Mouse (Mus musculus) embryonic facial prominence, embryonic 14.5 days (tissue): Measurements from ENCODE around the gene Osbp. TPM values are rescaled to one million over a fixed set of nuclear protein-coding genes. Genes with fewer than 3 reads are reported as not detected.
A peak's percentile ranks its signal among the peaks of the same experiment; 100 is the strongest.

Experiments used
- ATAC-seq: fragments of 200-750 bp; cut with Nextera tagmentation; 2 replicates; pipeline ENCODE4 v1.8.0; 2017; ENCODE audit warnings: low read depth, moderate number of reproducible peaks, moderate TSS enrichment
- DNase-seq: peaks from one replicate; pipeline ENCODE4 v3.0.0-alpha.2; 2015; ENCODE audit warnings: low spot score
- H3K27ac ChIP-seq: fragments of 300-500 bp; sonication (generic); replicated peaks from 2 replicates; pipeline ENCODE4 v1.5.1; 2014; ENCODE audit warnings: low read depth, mild to moderate bottlenecking, low read length, moderate library complexity
- H3K27me3 ChIP-seq: fragments of 300-500 bp; sonication (generic); replicated peaks from 2 replicates; pipeline ENCODE4 v1.6.1; 2014; ENCODE audit warnings: low read length; ENCODE audit not compliant: control insufficient read depth, insufficient read depth
- H3K36me3 ChIP-seq: fragments of 300-500 bp; sonication (generic); 2 replicates; pipeline ENCODE4 v1.6.1; 2014; ENCODE audit warnings: low read length, mixed read lengths; ENCODE audit not compliant: control insufficient read depth, insufficient read depth
- H3K4me1 ChIP-seq: fragments of 300-500 bp; sonication (generic); 2 replicates; pipeline ENCODE4 v1.6.1; 2014; ENCODE audit warnings: antibody characterized with exemption, low read length; ENCODE audit not compliant: control insufficient read depth, insufficient read depth
- H3K4me2 ChIP-seq: fragments of 300-500 bp; sonication (generic); 2 replicates; pipeline ENCODE4 v1.6.1; 2014; ENCODE audit warnings: low read depth, mild to moderate bottlenecking, low read length, moderate library complexity, mixed read lengths
- H3K4me3 ChIP-seq: fragments of 300-500 bp; sonication (generic); 2 replicates; pipeline ENCODE4 v1.5.1; 2014; ENCODE audit warnings: low read depth, mild to moderate bottlenecking, low read length
- H3K9ac ChIP-seq: fragments of 300-500 bp; sonication (generic); 2 replicates; pipeline ENCODE4 v1.6.1; 2014; ENCODE audit warnings: low read depth, mild to moderate bottlenecking, low read length, moderate library complexity, mixed read lengths
- H3K9me3 ChIP-seq: fragments of 300-500 bp; sonication (generic); 2 replicates; pipeline ENCODE4 v1.6.1; 2016; ENCODE audit warnings: low read length; ENCODE audit not compliant: control insufficient read depth
- WGBS: fragments of 180-500 bp; shearing (Covaris S2); extraction: QIAGEN DNeasy Blood & Tissue Kit; methylation state at CpG from one replicate; pipeline ENCODE4 v1.1.7; 2014; 5-methylcytosine and 5-hydroxymethylcytosine counted together
- microRNA-seq: library from miRNA; unstranded; fragments of <30 nt; microRNA quantifications from one replicate; pipeline ENCODE4, GENCODE M21; 2016; ENCODE audit warnings: borderline number of aligned reads
- polyA plus RNA-seq: library from polyadenylated mRNA; unstranded; fragments of >200 nt; fragmentation: Nextera tagmentation; extraction: Ambion mirVana; gene quantifications from 2 replicates; pipeline ENCODE4 v1.2.1, GENCODE M21; 2014

Gene Osbp
- polyA plus RNA-seq, 1 experiment from 2014 or later = 10.1 TPM

DNA sequence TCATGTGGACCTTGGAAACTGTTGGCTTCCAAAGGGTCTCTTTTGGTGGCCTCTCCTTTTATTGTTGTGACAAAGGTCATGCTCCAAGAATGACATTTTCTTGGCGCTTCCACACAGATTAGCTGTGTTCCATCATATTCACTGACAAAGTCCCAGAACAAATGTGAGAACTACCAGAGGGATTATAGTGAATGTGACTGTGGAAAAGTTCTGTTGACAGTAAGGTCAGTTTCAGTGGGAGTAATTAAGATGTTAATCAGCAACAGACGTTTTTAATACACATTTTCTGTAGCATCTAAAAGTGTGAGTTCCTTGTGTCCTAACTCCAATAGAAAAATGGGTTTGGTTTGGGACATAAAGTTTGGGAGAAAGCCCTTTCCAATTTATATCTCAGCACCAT, 75.5 kb downstream of the Osbp start, which contains the start of gene Olfr1423:
Gene Olfr1423 (minus strand): TSS at position 101 of the 400 bp plus-strand sequence.
- DNase-seq (no peak), ATAC-seq (no peak)
- H3K27ac ChIP-seq = no peak within 1 kb of the TSS
- no peak within 1 kb of the TSS for H3K4me2 ChIP-seq
- no peak within 1 kb of the TSS for H3K4me3 ChIP-seq
- no peaks in the 10 kb centered on the region for H3K27me3 ChIP-seq
- 51% methylated on average over 2 of the region's 2 CpGs for WGBS
- no peaks in the 10 kb centered on the region for H3K9me3 ChIP-seq
- no peak within 1 kb of the TSS for H3K9ac ChIP-seq
- H3K36me3 ChIP-seq = no peaks in the 10 kb centered on the region
- H3K4me1 ChIP-seq = no peaks in the 10 kb centered on the region

DNA sequence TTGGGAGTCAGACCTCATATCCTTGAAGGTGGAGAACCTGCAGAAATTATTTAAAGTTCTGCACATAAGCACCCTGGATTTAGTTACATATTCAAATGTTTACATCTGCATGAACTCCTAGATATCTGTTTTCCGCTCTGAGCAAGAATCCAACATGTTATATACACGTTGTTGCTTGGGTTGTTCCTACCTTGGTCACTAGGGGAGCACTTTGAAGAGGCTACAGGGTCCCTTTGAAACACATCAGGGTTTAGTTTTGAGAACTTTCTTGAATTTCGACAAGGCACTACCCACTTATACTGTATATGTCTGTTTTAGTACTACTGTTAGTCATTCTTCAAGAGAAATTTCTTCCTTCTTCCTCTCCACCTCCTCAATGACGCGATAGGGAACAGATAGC, 77.4 kb downstream of the Osbp start:
- H3K36me3 ChIP-seq = no peaks in the 10 kb centered on the region
- H3K9ac ChIP-seq = no peak overlapping the region
- H3K4me3 ChIP-seq = no peak overlapping the region
- no peaks in the 10 kb centered on the region for H3K27me3 ChIP-seq
- no peaks in the 10 kb centered on the region for H3K9me3 ChIP-seq
- no peaks in the 10 kb centered on the region for H3K4me1 ChIP-seq
- 87% methylated on average over 5 of the region's 5 CpGs for WGBS
- DNase-seq = no peak
- H3K4me2 ChIP-seq = no peak overlapping the region
- ATAC-seq = no peak
- no peak overlapping the region for H3K27ac ChIP-seq

Small RNAs within 50 kb of the gene (microRNA-seq; reads per million reads assigned to microRNA genes)
- gene Mir6994 = 4.1 reads per million, percentile 19 among the genes with 10 or more reads in this experiment

Other genes starting within 250 kb of the Osbp start
- not detected in 2 replicates for gene Gif, start 218.4 kb upstream of the Osbp start, polyA plus RNA-seq
- gene Mrpl16, start 195.6 kb upstream of the Osbp start, polyA plus RNA-seq = 48.9 and 51.9 TPM in 2 replicates
- 8.7 and 8.8 TPM in 2 replicates for gene Stx3, start 146.5 kb upstream of the Osbp start, polyA plus RNA-seq
- not detected in 2 replicates for gene Olfr1417, start 126.7 kb upstream of the Osbp start, polyA plus RNA-seq
- not detected in 2 replicates for gene Olfr1418, start 104.9 kb upstream of the Osbp start, polyA plus RNA-seq
- gene Olfr1419, start 90.8 kb upstream of the Osbp start, polyA plus RNA-seq = not detected in 2 replicates
- gene Olfr1420, start 79.4 kb upstream of the Osbp start, polyA plus RNA-seq = 0.19 and 0.22 TPM in 2 replicates
- gene Patl1, start 53.5 kb upstream of the Osbp start, polyA plus RNA-seq = 18.7 and 19.4 TPM in 2 replicates
- gene Olfr1423, start 75.4 kb downstream of the Osbp start, polyA plus RNA-seq = not detected in 2 replicates
- gene Olfr1424, start 96.7 kb downstream of the Osbp start, polyA plus RNA-seq = not detected in 2 replicates
- not detected in 2 replicates for gene Olfr1425, start 111.8 kb downstream of the Osbp start, polyA plus RNA-seq
- gene Olfr1426, start 126.1 kb downstream of the Osbp start, polyA plus RNA-seq = not detected in 2 replicates
- not detected in 2 replicates for gene Olfr1427, start 137.4 kb downstream of the Osbp start, polyA plus RNA-seq
- 0.29 TPM in 1 of 2 replicates, not detected in the other for gene Olfr1428, start 150.0 kb downstream of the Osbp start, polyA plus RNA-seq
- gene Olfr76, start 157.3 kb downstream of the Osbp start, polyA plus RNA-seq = not detected in 2 replicates
- gene Olfr1555-ps1, start 204.2 kb downstream of the Osbp start, polyA plus RNA-seq = 0.14 TPM in 1 of 2 replicates, not detected in the other
- gene Olfr1431, start 234.7 kb downstream of the Osbp start, polyA plus RNA-seq = not detected in 2 replicates